Mouse (Mus musculus): ENCODE measurements around the gene Itpr2.

DNA sequence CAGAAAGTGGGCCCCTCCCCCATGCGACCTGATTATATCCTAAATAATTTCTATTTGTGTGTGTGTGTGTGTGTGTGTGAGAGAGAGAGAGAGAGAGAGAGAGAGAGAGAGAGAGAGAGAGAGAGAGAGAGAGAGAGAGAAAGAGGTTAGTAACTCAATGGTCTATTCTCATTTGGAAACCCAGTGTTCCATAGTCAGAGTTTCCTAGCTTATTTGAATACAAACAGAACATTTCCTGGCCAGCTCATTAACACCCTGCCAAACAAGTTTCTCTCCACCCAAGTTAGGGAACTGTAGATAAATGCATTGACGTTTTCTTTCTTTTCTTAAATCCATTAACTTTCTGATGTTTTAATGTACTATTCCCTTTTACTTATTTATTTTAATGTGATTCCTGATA, 36.0 kb upstream of the Itpr2 start:
- TF ChIP-seq POLR2A (IDR thresholded peaks at IDR 0.05; ENCODE audit: insufficient read depth, low read length): no peak
- no peak for TF ChIP-seq CTCF (IDR thresholded peaks at IDR 0.05; ENCODE audit: low read depth, low read length)
- TF ChIP-seq EP300 (IDR thresholded peaks at IDR 0.05; ENCODE audit: insufficient read depth, low read depth, low read length): no peak
